Mouse (Mus musculus): Measurements from ENCODE around the gene Tchp.

Gene Tchp

DNA sequence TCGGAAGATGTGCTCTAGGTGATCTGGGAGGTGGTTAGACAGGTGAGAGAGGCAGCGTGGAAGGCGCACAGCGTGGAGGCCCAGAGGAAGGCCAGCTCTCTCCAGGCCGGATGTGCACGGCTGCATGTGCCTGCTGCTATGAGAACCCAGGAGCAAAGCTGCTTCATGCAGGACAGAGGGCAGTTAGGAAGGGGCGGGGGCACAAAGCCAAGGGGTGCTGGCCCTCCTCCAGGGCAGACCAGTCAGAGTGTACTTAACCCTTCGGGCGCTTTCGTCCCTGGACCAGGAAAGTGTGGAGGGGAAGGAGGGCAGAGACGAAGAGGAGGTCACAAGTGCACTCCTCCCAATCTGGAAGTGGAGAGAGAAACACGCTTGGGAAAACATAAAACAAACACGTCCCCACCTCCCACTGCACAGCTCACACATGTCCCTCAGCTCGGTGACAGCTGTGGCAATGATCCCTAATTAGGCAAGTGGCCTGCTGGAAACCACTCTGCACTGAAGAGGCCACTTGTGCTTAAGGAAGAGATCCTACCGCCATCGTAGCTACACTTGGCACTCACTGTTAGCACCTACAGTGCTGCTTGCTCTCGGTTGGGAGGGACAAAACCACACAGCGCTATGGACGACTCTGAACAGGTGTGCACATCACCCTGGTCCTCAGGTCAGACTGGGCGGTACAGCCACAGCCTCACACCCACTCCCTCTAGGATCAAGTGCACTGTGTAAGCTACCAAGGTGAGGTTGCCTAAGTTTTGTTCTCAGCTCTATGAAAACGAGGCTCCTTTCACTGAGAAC, 29.7 kb downstream of the Tchp start:
- no peak for DNase-seq (ENCODE audit: extremely low read depth, low read depth)

DNA sequence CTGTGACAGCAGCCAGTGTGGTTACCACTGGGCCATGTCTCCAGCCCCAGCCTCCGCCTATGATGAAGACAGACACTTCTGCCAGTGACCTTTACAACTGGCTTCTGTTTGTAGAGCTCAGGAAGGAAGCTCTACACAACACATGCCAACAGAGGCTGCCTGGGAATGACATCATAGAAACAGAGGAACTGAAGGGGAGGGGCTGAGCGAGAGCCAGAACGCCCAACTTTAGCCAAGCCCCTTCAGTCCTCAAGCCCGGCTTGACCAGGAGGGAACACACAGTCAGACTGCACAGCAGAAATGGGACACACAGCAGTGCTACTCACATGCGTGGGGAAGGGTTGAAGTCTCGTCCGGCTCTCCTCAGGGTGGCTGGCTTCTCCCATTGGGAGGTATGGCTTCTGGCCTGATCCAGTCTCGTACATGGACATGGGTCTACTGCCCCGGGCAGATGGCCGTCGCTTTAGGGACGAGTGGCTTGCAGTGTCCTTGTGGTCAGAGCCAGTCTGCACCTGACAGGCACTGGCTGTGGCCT, 31.2 kb downstream of the Tchp start:
- DNase-seq (ENCODE audit: extremely low read depth, low read depth), result no peak

GRCm38 (mm10) chr5:114740595-114740994, 33.0 kb downstream of the Tchp start:
- no peak for DNase-seq (ENCODE audit: extremely low read depth, low read depth)

DNA sequence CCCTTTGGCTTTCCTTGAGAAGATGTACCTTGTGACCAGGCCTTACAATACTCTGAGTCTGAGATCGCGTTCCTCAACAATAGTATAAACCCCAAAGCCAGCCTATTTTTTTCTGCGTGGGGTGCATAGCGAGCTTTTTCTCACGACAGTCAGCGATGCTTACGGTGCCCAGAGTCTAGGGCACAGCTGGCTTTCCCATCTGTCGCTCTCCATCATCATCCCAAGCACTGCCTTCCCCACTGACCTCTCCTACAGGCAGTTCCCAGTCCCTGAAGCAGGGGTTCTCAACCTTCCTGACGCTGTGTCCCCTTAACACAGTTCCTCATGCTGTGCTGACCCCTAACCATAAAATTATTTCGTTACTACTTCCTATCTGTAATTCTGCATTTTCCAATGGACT, 35.0 kb downstream of the Tchp start:
- no peak for DNase-seq (ENCODE audit: extremely low read depth, low read depth)

GRCm38 (mm10) chr5:114742998-114743696, 35.6 kb downstream of the Tchp start:
- DNase-seq (ENCODE audit: extremely low read depth, low read depth), result no peak

DNA sequence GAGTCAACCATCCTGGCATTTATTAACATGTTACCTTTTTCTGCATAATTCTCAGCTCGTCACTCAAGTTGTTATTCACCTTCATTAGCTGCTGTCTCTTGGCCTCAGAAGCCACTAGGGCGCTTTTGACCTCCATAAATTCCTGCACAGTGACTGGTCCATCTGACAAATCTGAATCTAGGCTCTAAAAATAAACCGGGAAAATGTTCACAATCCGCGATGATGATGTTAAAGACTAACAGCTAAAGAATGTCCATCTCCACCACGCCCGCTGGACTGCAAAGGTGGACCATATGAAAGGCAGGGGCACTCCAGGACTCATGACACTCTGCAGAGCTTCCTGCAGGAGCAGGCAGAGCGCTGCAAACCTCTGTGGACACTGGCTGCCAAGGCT, 36.1 kb downstream of the Tchp start:
- no peak for DNase-seq (ENCODE audit: extremely low read depth, low read depth)

DNA sequence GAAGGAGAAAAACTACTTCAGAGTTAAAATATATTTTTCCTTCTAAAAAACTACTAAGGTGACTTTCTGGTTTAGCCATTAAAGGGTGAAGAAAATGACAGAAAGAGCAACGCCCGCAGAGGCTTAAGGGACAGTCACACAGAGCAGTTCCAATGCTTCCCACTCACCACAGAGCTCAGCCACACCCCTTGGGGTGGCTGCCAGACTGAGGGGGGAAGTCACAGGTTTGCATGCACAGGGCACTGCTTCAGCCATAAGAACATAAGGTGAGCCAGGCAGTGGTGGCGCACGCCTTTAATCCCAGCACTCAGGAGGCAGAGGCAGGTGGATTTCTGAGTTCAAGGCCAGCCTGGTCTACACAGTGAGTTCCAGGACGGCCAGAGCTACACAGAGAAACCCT, 38.0 kb downstream of the Tchp start:
- peak; percentile 30 for DNase-seq (ENCODE audit: extremely low read depth, low read depth)

DNA sequence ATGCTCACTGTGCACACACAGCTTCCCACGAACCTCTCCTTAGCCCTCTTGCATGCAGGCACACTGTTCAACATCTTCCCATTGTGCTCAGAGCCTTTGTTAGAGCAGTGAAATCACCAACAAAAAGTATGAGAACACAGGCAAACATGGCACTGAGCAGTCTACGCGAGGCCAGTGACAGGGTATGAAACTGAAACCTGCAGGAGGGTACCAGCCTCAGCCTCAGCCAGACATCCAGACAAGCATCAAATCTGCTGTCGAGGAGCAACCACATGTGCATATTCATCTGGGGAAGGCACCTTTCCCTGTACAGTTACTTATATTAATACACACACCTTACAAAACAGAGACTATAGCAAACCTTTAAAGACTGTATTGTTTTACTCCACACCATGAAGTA, 39.3 kb downstream of the Tchp start:
- no peak for DNase-seq (ENCODE audit: extremely low read depth, low read depth)

DNA sequence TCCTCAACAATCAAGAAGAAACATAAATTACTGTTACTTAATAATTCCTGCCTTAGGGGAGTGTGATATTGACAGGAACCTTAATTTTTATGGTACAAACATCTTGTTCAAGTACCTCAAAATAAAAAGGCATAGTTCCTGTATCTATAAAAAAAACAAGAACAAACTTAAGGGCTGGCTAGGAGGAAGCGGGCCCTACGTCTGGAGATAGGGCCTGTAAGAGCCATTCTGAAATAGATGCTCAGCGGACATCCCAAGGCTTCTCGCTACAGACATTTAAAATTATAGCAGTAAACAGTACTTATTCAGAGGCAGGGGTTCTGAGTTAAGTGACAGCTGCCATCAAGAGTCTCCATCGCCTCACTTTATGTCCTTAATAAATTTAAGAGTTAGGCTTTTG, 40.0 kb downstream of the Tchp start:
- no peak for DNase-seq (ENCODE audit: extremely low read depth, low read depth)

DNA sequence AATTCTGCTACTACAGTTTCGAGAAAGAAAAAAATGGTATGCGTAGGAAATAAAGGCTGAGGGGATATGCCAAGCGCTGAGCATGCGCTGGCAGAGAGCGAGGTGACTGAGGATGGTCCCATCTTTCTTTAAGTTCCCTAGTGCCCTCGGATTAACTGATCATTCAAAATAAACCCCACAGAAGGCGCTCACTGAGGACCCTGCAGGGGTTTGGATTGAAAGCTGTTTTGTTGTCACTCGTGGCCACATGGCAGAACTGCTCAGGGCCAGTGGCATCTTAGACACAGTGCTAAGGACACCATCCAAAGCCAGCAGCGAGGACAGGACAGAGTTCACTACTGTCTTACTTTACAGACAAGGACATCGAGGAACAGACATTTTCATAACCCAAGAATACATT, 42.8 kb downstream of the Tchp start:
- no peak for DNase-seq (ENCODE audit: extremely low read depth, low read depth)

DNA sequence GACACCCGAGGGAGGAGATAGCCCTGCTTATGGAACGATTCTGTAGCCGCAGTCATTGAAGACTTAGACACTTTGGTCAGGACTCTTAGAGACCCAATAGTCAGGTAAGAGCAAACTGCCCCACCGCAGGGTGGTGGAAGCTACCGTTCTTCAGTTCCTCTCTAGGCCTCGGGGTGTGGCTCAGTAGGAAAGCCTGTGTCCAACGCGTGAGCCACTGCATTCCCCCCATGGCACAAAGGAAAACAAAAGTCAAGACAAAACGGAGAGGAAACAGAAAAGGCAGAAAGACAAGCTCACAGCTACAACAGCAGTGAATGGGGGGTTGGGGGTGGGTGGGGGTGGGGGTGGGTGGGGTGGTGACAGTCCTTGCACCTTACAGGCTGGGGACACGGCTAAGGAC, 44.8 kb downstream of the Tchp start:
- no peak for DNase-seq (ENCODE audit: extremely low read depth, low read depth)

DNA sequence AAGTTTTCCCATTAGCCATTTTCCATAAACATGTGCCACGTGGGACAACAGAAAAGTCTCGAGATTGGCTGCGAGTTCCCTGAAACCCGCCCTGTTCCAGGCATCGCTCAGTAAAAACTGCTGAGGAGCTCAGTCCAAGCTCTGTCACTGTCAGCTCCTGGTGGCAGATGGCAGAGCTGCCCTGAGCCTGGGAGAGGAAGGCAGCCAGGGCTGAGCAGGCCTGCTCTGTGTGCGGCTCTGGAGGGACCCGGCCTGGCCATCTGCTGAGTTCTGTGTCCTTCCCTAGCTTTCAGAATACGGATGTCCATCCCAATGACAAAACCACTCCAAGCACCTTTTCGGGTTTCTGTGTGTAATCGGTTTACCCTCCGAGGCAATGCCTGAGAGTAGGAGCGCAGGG, 45.8 kb downstream of the Tchp start:
- no peak for DNase-seq (ENCODE audit: extremely low read depth, low read depth)

DNA sequence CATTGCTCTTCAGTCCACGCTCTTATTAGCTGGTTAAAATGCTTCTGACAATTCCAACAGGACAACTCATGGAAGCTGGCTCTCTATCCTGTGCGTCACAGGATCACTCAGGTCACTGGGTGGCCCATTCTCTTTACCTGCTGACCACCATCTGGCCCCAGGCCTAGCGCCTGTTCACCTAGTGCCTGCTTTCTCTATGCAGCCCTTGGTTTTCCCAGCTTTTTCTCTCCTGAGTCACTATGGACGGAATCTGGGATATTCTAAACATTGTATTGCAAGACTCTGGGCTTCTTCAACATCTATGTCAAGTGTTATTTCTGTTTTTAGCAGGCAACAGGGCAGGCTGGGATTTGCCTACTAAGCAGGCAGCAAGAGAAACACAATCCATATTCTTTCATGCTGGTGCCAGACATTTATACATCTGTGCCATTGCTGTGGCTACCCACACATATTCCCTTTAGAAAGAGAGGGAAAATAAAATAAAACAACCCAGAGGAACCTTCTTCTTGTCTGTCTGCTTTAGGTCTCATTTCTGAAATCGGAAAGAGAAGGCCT, 52.1 kb downstream of the Tchp start:
- DNase-seq (ENCODE audit: extremely low read depth, low read depth), result no peak

DNA sequence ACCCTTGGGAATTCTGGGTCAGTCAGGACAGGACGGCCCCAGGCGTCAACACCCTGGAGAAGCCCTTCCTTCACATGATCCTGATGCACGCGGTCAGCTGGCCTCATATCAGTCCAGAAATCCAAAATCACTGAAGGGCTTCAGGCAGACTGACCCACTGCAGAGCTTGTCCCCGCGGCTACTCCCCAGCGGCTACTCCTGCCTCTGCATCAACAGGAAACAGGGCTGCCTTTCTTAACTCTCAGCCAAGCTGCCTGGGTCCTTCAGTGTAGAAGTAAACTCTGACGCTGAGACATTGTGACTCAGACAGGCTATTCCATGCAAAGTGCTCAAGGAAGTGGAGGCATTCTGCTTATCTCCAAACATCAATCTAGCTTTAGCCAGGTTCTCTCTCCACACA, 54.4 kb downstream of the Tchp start:
- no peak for DNase-seq (ENCODE audit: extremely low read depth, low read depth)

DNA sequence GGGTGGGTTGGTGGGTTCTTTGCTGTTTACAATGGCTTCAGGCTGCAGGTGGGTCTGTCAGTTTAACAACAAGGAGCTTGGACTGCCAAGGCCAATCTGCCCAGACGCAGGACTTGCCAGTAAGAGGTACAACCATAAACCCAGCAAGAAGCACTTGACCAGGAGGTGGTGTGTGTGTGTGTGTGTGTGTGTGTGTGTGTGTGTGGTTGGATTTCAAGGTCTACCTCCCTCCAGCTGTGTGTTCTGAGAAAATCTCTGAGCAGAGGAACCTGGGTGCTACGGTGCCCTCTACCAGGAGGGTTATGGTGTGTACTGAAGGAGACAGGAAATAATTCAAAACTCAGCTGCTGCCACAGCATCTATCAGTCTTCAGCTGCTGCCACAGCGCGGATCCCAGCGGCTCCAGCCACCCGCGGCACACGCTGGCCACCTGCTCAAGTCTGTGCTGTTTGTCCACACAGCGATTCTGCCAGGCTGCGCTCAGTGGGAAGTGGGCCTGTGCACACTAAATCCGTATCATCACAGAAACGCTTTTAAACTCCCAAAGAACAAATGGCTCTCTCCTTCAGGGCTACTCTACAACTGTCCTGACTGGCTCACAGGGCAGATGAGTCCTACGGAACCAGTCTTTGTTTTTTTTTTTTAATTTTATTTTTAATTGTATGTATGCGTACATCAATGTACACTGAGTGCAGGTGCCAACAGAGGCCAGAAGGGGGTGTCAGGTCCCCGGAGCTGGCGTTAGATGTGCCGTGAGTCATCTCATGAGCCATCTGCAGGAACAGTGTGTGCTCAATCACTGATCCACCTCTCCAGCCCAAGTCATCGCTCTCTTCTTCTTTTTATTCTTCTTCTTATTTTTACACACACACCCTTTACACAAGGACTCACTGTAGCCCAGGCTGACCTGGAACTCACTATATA, 57.5 kb downstream of the Tchp start:
- no peak for DNase-seq (ENCODE audit: extremely low read depth, low read depth)

DNA sequence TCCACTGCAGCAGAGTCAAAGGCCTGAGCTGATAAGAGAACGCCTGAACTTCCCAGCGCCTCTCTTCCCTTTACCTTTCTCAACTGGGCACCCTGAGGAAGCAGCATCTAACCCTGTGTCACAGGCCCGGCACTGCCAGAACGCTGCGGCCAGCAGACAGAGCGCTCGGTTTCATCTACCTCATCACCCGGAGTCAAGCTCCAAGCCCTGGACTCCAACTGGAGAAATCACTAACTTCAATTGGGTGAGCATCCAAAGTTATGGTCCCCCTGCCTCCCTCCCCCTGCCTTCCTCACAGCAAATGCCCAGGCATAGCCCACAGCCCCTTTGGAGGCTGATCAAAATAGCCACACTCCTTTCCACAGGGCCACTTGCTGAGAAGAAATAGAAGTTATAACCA, 59.1 kb downstream of the Tchp start:
- DNase-seq (ENCODE audit: extremely low read depth, low read depth), result no peak

DNA sequence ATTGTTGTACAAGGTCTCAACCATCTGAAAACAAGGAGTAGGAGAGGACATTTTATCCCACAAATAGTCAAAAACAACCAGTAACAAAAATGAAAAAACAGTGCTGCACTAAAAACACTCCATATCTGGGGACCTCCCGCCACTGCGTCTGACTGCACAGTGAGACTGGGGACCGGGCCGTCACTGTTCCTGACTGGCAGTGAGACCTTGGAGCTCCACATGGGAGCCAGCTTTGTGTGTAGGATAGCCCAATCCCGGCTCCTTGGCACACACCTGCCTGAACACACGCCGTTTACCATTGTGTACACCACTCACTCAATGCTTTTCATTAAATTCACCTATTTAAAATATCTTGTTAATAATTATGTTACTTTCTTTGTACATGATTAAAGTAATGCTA, 59.6 kb downstream of the Tchp start:
- DNase-seq (ENCODE audit: extremely low read depth, low read depth), result no peak

DNA sequence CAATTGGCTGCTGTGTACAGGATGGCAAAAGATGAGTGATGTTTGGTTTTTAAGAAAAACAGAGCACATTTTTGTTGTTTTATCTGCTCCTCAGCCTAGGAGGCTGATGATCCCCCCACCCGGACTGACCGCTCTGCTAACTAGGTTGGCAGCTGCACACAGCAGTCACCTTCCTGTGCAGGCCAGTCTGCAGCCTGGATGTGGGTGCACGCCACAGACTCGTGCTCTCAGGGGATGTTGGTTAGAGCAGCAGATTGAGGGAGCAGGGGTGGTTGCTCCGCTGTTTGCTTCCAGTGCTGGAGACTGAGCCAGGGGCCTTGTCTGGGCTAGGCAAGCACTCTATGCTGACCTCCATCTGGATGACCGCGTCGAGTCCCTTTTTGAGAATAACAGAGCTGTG, 62.2 kb downstream of the Tchp start:
- no peak for DNase-seq (ENCODE audit: extremely low read depth, low read depth)

- DNase-seq (ENCODE audit: extremely low read depth, low read depth), result peak; percentile 43
Measured at GRCm38 (mm10) chr5:114771796-114772195, 64.2 kb downstream of the Tchp start.

All from MEL-GATA-1-ER (cell line).